Mouse (Mus musculus) forebrain, embryonic 14.5 days (tissue): ENCODE results near the gene Rorc. TPM values are rescaled to one million over a fixed set of nuclear protein-coding genes. Genes with fewer than 3 reads are reported as not detected.

ENCODE experiments used
- ATAC-seq: fragments of 200-750 bp; cut with Nextera tagmentation; 2 replicates; pipeline ENCODE4 v1.8.0; 2017; ENCODE audit warnings: mild to moderate bottlenecking, moderate library complexity
- DNase-seq: peaks from one replicate; pipeline ENCODE4 v3.0.0-alpha.2; 2015; ENCODE audit warnings: low spot score
- H3K27ac ChIP-seq: fragments of 300-500 bp; sonication (generic); 2 replicates; pipeline ENCODE4 v1.5.1; 2014; ENCODE audit warnings: low read depth, mild to moderate bottlenecking, control low read depth, low read length, moderate library complexity
- H3K27me3 ChIP-seq: fragments of 300-500 bp; sonication (generic); replicated peaks from 2 replicates; pipeline ENCODE4 v1.6.1; 2014; ENCODE audit warnings: low read length, control low read depth, mixed read lengths; ENCODE audit not compliant: control insufficient read depth, insufficient read depth
- H3K36me3 ChIP-seq: fragments of 300-500 bp; sonication (generic); 2 replicates; pipeline ENCODE4 v1.6.1; 2014; ENCODE audit warnings: low read length, control low read depth; ENCODE audit not compliant: control insufficient read depth, insufficient read depth
- H3K4me1 ChIP-seq: fragments of 300-500 bp; sonication (generic); 2 replicates; pipeline ENCODE4 v1.6.1; 2014; ENCODE audit warnings: antibody characterized with exemption, low read length, control low read depth; ENCODE audit not compliant: control insufficient read depth, insufficient read depth
- H3K4me2 ChIP-seq: fragments of 300-500 bp; sonication (generic); 2 replicates; pipeline ENCODE4 v1.6.1; 2014; ENCODE audit warnings: mild to moderate bottlenecking, control low read depth, low read length
- H3K4me3 ChIP-seq: fragments of 300-500 bp; sonication (generic); 2 replicates; pipeline ENCODE4 v1.5.1; 2014; ENCODE audit warnings: low read depth, low read length, control low read depth
- H3K9ac ChIP-seq: fragments of 300-500 bp; sonication (generic); 2 replicates; pipeline ENCODE4 v1.6.1; 2014; ENCODE audit warnings: mild to moderate bottlenecking, low read length, control low read depth, moderate library complexity
- H3K9me3 ChIP-seq: fragments of 300-500 bp; sonication (generic); replicated peaks from 2 replicates; pipeline ENCODE4 v1.6.1; 2016; ENCODE audit warnings: low read length, control low read depth, mixed read lengths; ENCODE audit not compliant: control insufficient read depth
- WGBS: fragments of 180-500 bp; shearing (Covaris S2); extraction: QIAGEN DNeasy Blood & Tissue Kit; methylation state at CpG from one replicate; pipeline ENCODE4 v1.1.7; 2014; 5-methylcytosine and 5-hydroxymethylcytosine counted together
- polyA plus RNA-seq: library from polyadenylated mRNA; unstranded; fragments of >200 nt; fragmentation: Nextera tagmentation; extraction: Ambion mirVana; gene quantifications from 2 replicates; pipeline ENCODE4 v1.2.1, GENCODE M21; 2014

Rorc gene
- polyA plus RNA-seq, 1 experiment from 2014 or later, result 1.4 TPM

- no peaks in the 10 kb centered on the region for H3K36me3 ChIP-seq
- H3K4me1 ChIP-seq, result no peaks in the 10 kb centered on the region
- no peak overlapping the region for H3K4me2 ChIP-seq
- no peak overlapping the region for H3K9ac ChIP-seq
- H3K27me3 ChIP-seq, result no peaks in the 10 kb centered on the region
- H3K27ac ChIP-seq, result no peak overlapping the region
- H3K9me3 ChIP-seq, result no peaks in the 10 kb centered on the region
- H3K4me3 ChIP-seq, result no peak overlapping the region
- DNase-seq (no peak), ATAC-seq (no peak)
- 67% methylated on average over 3 of the region's 3 CpGs for WGBS
These were observed 10.9 kb downstream of the Rorc start for GRCm38 (mm10) chr3:94383476-94383875.

- no peak overlapping the region for H3K27ac ChIP-seq
- H3K4me2 ChIP-seq, result no peak overlapping the region
- ATAC-seq (no peak), DNase-seq (no peak)
- H3K9ac ChIP-seq, result no peak overlapping the region
- H3K4me3 ChIP-seq, result no peak overlapping the region
- no peaks in the 10 kb centered on the region for H3K36me3 ChIP-seq
- no peaks in the 10 kb centered on the region for H3K9me3 ChIP-seq
- no peaks in the 10 kb centered on the region for H3K27me3 ChIP-seq
- WGBS, result 65% methylated on average over 4 of the region's 4 CpGs
- H3K4me1 ChIP-seq, result no peaks in the 10 kb centered on the region
These were observed 14.1 kb downstream of the Rorc start for GRCm38 (mm10) chr3:94386671-94387070.

GRCm38 (mm10) chr3:94387391-94387790, 14.8 kb downstream of the Rorc start:
- DNase-seq (no peak), ATAC-seq (no peak)
- 94% methylated on average over 10 of the region's 10 CpGs for WGBS
- Histone ChIP-seq H3K36me3 (no peaks in the 10 kb centered on the region), H3K4me1 (no peaks in the 10 kb centered on the region), H3K9ac (no peak overlapping the region), H3K4me2 (no peak overlapping the region), H3K27ac (no peak overlapping the region), H3K4me3 (no peak overlapping the region), H3K9me3 (no peaks in the 10 kb centered on the region), H3K27me3 (no peaks in the 10 kb centered on the region)

DNA sequence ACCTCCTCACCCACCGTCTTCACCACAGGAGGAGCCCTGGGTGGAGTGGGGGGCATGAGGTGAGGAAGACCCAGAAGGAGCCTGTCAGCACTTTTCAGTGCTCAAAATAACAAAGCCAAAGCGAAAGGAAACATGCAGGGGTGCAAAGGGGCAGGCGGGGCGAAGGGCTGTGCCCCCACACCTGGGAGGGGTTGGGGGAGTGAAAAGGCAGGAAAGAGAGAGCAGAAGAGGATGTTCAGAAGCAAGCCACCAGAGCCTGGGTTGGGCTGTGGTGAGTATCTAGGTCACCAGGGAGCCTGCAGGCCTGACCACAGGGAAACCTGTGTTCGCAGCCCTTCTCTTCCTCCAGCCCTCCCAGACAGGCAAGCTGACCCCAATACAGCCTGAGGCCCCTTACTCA, 15.5 kb downstream of the Rorc start:
- H3K4me2 ChIP-seq, result no peak overlapping the region
- no peak overlapping the region for H3K27ac ChIP-seq
- WGBS, result 92% methylated on average over 5 of the region's 5 CpGs
- no peaks in the 10 kb centered on the region for H3K27me3 ChIP-seq
- DNase-seq, result no peak
- no peak for ATAC-seq
- H3K4me3 ChIP-seq, result no peak overlapping the region
- H3K4me1 ChIP-seq, result no peaks in the 10 kb centered on the region
- H3K9ac ChIP-seq, result no peak overlapping the region
- no peaks in the 10 kb centered on the region for H3K9me3 ChIP-seq
- no peaks in the 10 kb centered on the region for H3K36me3 ChIP-seq

GRCm38 (mm10) chr3:94389420-94389819, 16.8 kb downstream of the Rorc start:
- Histone ChIP-seq H3K9ac (no peak overlapping the region), H3K4me2 (no peak overlapping the region), H3K36me3 (no peaks in the 10 kb centered on the region), H3K4me3 (no peak overlapping the region), H3K27ac (no peak overlapping the region), H3K9me3 (no peaks in the 10 kb centered on the region), H3K4me1 (no peaks in the 10 kb centered on the region), H3K27me3 (no peaks in the 10 kb centered on the region)
- ATAC-seq (no peak), DNase-seq (no peak)
- 95% methylated on average over 16 of the region's 16 CpGs for WGBS

DNA sequence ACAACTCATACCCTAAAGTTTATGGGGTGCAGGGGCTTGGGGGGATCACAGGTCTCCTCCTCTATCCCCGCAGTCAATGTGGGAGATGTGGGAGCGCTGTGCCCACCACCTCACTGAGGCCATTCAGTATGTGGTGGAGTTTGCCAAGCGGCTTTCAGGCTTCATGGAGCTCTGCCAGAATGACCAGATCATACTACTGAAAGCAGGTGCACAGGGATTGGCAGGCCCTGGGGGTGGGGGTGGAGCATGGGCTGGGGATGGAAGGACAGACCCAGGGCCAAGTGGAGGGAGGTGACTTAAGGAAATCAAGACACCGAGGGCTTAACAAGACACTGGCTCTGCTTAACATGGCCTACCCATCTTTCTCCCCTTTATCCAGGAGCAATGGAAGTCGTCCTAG, 18.4 kb downstream of the Rorc start:
- no peaks in the 10 kb centered on the region for H3K36me3 ChIP-seq
- H3K27me3 ChIP-seq, result no peaks in the 10 kb centered on the region
- no peaks in the 10 kb centered on the region for H3K9me3 ChIP-seq
- WGBS, result 87% methylated on average over 5 of the region's 5 CpGs
- H3K27ac ChIP-seq, result no peak overlapping the region
- ATAC-seq (no peak), DNase-seq (no peak)
- no peak overlapping the region for H3K4me3 ChIP-seq
- no peak overlapping the region for H3K9ac ChIP-seq
- no peak overlapping the region for H3K4me2 ChIP-seq
- no peaks in the 10 kb centered on the region for H3K4me1 ChIP-seq

DNA sequence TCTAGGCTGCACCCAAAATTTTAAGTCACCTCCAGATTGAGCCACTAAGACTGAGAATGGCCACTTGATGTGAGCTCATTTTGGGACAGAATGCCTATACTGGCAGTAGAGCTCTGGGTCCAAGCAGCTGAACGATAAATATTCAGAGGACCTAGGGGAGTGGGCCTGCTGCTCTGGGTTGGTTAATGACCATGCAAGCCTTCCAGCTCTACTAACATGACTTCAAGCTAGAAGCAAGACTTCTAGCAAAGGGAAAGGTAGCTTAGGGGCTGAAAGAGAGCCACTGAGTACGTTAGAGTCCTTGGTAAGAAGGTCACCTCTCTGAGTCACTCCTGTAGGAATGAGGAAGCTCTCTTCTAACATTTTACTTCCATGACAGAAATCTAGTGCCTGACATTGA, 19.5 kb downstream of the Rorc start:
- Histone ChIP-seq H3K36me3 (no peaks in the 10 kb centered on the region), H3K9me3 (no peaks in the 10 kb centered on the region), H3K4me3 (no peak overlapping the region), H3K27me3 (no peaks in the 10 kb centered on the region), H3K4me1 (no peaks in the 10 kb centered on the region), H3K27ac (no peak overlapping the region), H3K4me2 (no peak overlapping the region), H3K9ac (no peak overlapping the region)
- no peak for DNase-seq
- 87% methylated on average over 2 of the region's 2 CpGs for WGBS
- no peak for ATAC-seq

GRCm38 (mm10) chr3:94393049-94393448, 20.5 kb downstream of the Rorc start:
- 80% methylated on average over 4 of the region's 4 CpGs for WGBS
- Histone ChIP-seq H3K27me3 (no peaks in the 10 kb centered on the region), H3K27ac (no peak overlapping the region), H3K9me3 (no peaks in the 10 kb centered on the region), H3K4me2 (no peak overlapping the region), H3K4me1 (no peaks in the 10 kb centered on the region), H3K4me3 (no peak overlapping the region), H3K36me3 (no peaks in the 10 kb centered on the region), H3K9ac (no peak overlapping the region)
- DNase-seq, result no peak
- no peak for ATAC-seq

GRCm38 (mm10) chr3:94396336-94396735, 23.7 kb downstream of the Rorc start:
- Histone ChIP-seq H3K27me3 (no peaks in the 10 kb centered on the region), H3K4me2 (no peak overlapping the region), H3K27ac (no peak overlapping the region), H3K36me3 (no peaks in the 10 kb centered on the region), H3K4me1 (peaks cover 8% of the 10 kb centered on the region; the same call in 1 of the 2 replicates), H3K4me3 (no peak overlapping the region), H3K9ac (no peak overlapping the region), H3K9me3 (no peaks in the 10 kb centered on the region)
- DNase-seq (no peak), ATAC-seq (no peak)
- WGBS, result 64% methylated on average over 1 of the region's 1 CpGs
